In the genomic region with DNA sequence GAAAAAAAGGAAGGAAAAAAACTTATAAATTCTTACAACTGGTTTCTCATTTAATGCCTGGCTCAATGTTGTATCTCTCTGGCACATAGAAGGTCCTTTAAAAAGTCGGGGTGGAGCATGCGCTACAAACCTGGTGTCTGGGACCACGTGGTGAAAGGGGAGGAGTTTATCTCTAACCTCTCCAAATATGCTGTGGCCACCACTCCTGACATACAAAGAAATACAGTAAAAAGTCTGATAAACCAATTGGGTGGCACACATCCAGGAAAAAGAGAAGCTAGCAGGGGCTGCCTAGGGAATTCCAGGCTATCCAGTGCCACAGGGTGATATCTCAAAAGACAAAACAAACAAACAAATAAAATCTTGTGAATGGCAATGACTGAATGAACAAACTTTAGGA, we compare ENCODE assay signal across 11 mouse cellular contexts. TPM values are rescaled to one million over a fixed set of nuclear protein-coding genes. Genes with fewer than 3 reads are reported as not detected.
DNase-seq lines count a peak whose midpoint lies in the region; ATAC-seq and TF ChIP-seq lines count a peak whose summit lies in the region.
"Had no signal": no experiment of that assay in that cellular context is flagged by ENCODE, and none has a peak within 500 bp of the region (broad histone marks: within the 10 kb centered on the region; RNA-seq: fewer than 3 reads in every experiment).

No protein-coding gene starts in this region.

- no peaks in the 10 kb centered on the region for H3K36me3 ChIP-seq in hindbrain, embryonic 10.5 days
- H3K36me3 ChIP-seq in hindbrain, embryonic 16.5 days (ENCODE audit: control insufficient read depth, insufficient read depth, low read length), result no peaks in the 10 kb centered on the region
- no peaks in the 10 kb centered on the region for H3K36me3 ChIP-seq in forebrain, embryonic 14.5 days (ENCODE audit: control insufficient read depth, insufficient read depth, low read length)
- H3K36me3 ChIP-seq in liver, embryonic 14.5 days (replicated peaks; ENCODE audit: control insufficient read depth, insufficient read depth, low read depth), result no peaks in the 10 kb centered on the region

- no peaks in the 10 kb centered on the region for H3K9me3 ChIP-seq in hindbrain, embryonic 10.5 days
- H3K9me3 ChIP-seq in hindbrain, embryonic 16.5 days (ENCODE audit: control insufficient read depth, low read length), result no peaks in the 10 kb centered on the region
- H3K9me3 ChIP-seq in forebrain, embryonic 14.5 days (replicated peaks; ENCODE audit: control insufficient read depth, low read length), result no peaks in the 10 kb centered on the region
- H3K9me3 ChIP-seq in liver, embryonic 14.5 days (ENCODE audit: control insufficient read depth, low read length), result no peaks in the 10 kb centered on the region

- H3K4me3 ChIP-seq in hindbrain, embryonic 10.5 days, result peak overlapping the region; percentile 32; the same call in 1 of the 2 replicates
- no peak overlapping the region for H3K4me3 ChIP-seq in hindbrain, embryonic 16.5 days (ENCODE audit: low read length)
- no peak overlapping the region for H3K4me3 ChIP-seq in forebrain, embryonic 14.5 days (ENCODE audit: low read depth, low read length)
- H3K4me3 ChIP-seq in liver, embryonic 14.5 days (ENCODE audit: insufficient read depth in 1 of 2, low read depth in 2 of 2, low read length in 2 of 2), result no peak overlapping the region

- H3K4me2 ChIP-seq in hindbrain, embryonic 16.5 days (ENCODE audit: low read length), result no peak overlapping the region
- H3K4me2 ChIP-seq in forebrain, embryonic 14.5 days (ENCODE audit: low read length), result no peak overlapping the region
- peak overlapping the region; percentile 26 for H3K4me2 ChIP-seq in liver, embryonic 14.5 days (ENCODE audit: low read depth)

- H3K27me3 ChIP-seq in hindbrain, embryonic 10.5 days (ENCODE audit: insufficient read depth, poor library complexity, severe bottlenecking), result no peaks in the 10 kb centered on the region
- H3K27me3 ChIP-seq in hindbrain, embryonic 16.5 days (replicated peaks; ENCODE audit: control insufficient read depth, insufficient read depth, low read length), result no peaks in the 10 kb centered on the region
- no peaks in the 10 kb centered on the region for H3K27me3 ChIP-seq in forebrain, embryonic 14.5 days (replicated peaks; ENCODE audit: control insufficient read depth, insufficient read depth, low read length)
- no peaks in the 10 kb centered on the region for H3K27me3 ChIP-seq in liver, embryonic 14.5 days (ENCODE audit: control insufficient read depth, insufficient read depth, low read length)
- H3K27me3 ChIP-seq: Patski had no signal

- peak overlapping the region; percentile 92 for H3K27ac ChIP-seq in hindbrain, embryonic 10.5 days
- H3K27ac ChIP-seq in hindbrain, embryonic 16.5 days (ENCODE audit: low read depth, low read length), result no peak overlapping the region
- 0 out of 2 replicates have a peak overlapping the region, but pooled peaks have one; percentile 46 for H3K27ac ChIP-seq in forebrain, embryonic 14.5 days (ENCODE audit: low read depth, low read length)
- H3K27ac ChIP-seq in liver, embryonic 14.5 days, result no peak overlapping the region

- no peak for TF ChIP-seq CTCF in liver, embryonic 14.5 days (IDR thresholded peaks at IDR 0.05; ENCODE audit: low read depth)

- no peak overlapping the region for H3K9ac ChIP-seq in hindbrain, embryonic 16.5 days (ENCODE audit: low read depth, low read length)
- H3K9ac ChIP-seq in forebrain, embryonic 14.5 days (ENCODE audit: low read length), result no peak overlapping the region
- H3K9ac ChIP-seq in liver, embryonic 14.5 days (replicated peaks), result no peak overlapping the region; the same call in 1 of the 2 replicates

- no peak for ATAC-seq in hindbrain, embryonic 16.5 days
- ATAC-seq in forebrain, embryonic 14.5 days, result peak; percentile 60
- peak; percentile 60 for ATAC-seq in liver, embryonic 14.5 days (ENCODE audit: insufficient read depth)
- no peak for ATAC-seq in monocyte, adult 5-6 weeks (replicated peaks; ENCODE audit: insufficient number of reproducible peaks, low FRiP score, low TSS enrichment, poor library complexity, severe bottlenecking)
- ATAC-seq: Patski had no signal

- H3K4me1 ChIP-seq in hindbrain, embryonic 10.5 days (replicated peaks), result peaks cover 63% of the 10 kb centered on the region
- H3K4me1 ChIP-seq in hindbrain, embryonic 16.5 days (ENCODE audit: control insufficient read depth, insufficient read depth, low read depth, low read length), result peaks cover 9% of the 10 kb centered on the region
- H3K4me1 ChIP-seq in forebrain, embryonic 14.5 days (ENCODE audit: control insufficient read depth, insufficient read depth, low read length), result peaks cover 8% of the 10 kb centered on the region; the same call in 1 of the 2 replicates
- peaks cover 8 to 35% of the 10 kb centered on the region in 2 experiments for H3K4me1 ChIP-seq in liver, embryonic 14.5 days (replicated peaks; ENCODE audit: control insufficient read depth in 2 of 2, insufficient read depth in 2 of 2, low read length in 1 of 2)

- WGBS in hindbrain, embryonic 10.5 days, result 25% methylated on average over 3 of the region's 3 CpGs
- 24% methylated on average over 3 of the region's 3 CpGs for WGBS in hindbrain, embryonic 16.5 days
- 32% methylated on average over 3 of the region's 3 CpGs for WGBS in forebrain, embryonic 14.5 days
- WGBS in liver, embryonic 14.5 days (ENCODE audit: insufficient replicate concordance), result 14% methylated on average over 3 of the region's 3 CpGs

- DNase-seq in hindbrain, embryonic 10.5 days (ENCODE audit: low spot score), result no peak
- DNase-seq in MN1 (ENCODE audit: low spot score), result peak; percentile 51
- peak; percentile 35 for DNase-seq in forebrain, embryonic 14.5 days (ENCODE audit: low spot score)
- no peak for DNase-seq in liver, embryonic 14.5 days (ENCODE audit: low read depth in 3 of 3, low spot score in 3 of 3)
- DNase-seq in right cerebral cortex, postnatal 14 days, result no peak
- DNase-seq in cerebellum, adult 18-20 months, result no peak
- DNase-seq: cerebellum, postnatal 14 days; kidney, postnatal 14 days had no signal

- no peak for TF ChIP-seq EP300 in liver, embryonic 14.5 days (IDR thresholded peaks at IDR 0.05; ENCODE audit: low read depth)

RNA-seq across cellular contexts. Expression of a gene that starts 1.1 kb away (rescaled TPM):
- 60.0 and 65.2 TPM in 2 replicates for polyA plus RNA-seq in hindbrain, embryonic 10.5 days (2016; fragmentation: Nextera tagmentation; extraction: Ambion mirVana)
- 64.3 and 66.4 TPM in 2 replicates for polyA plus RNA-seq in hindbrain, embryonic 16.5 days (2015; fragmentation: Nextera tagmentation; extraction: Ambion mirVana)
- 43.3 and 58.0 TPM in 2 replicates for polyA plus RNA-seq in forebrain, embryonic 14.5 days (2014; fragmentation: Nextera tagmentation; extraction: Ambion mirVana)
- 13.5 and 17.7 TPM in 2 replicates for polyA plus RNA-seq in liver, embryonic 14.5 days (2012; rRNA removed)
- 16.3 and 18.5 TPM in 2 replicates for polyA plus RNA-seq in liver, embryonic 14.5 days (2014; fragmentation: Nextera tagmentation; extraction: Ambion mirVana)
- total RNA-seq in monocyte, adult 5-6 weeks (2017), result 42.6 to 54.2 TPM (median 44.4 TPM) in 3 replicates

Comparison
In these comparisons a context has a peak if more than half of its experiments do, and no peak if none do; other contexts are left out.
1. H3K27ac ChIP-seq: peak in hindbrain, embryonic 10.5 days (single experiment) and forebrain, embryonic 14.5 days (single experiment); none in hindbrain, embryonic 16.5 days (single experiment) and liver, embryonic 14.5 days (single experiment).
2. DNase-seq: peak in MN1 (single experiment) and forebrain, embryonic 14.5 days (single experiment); none in hindbrain, embryonic 10.5 days (single experiment), liver, embryonic 14.5 days (0 of 3), right cerebral cortex, postnatal 14 days (single experiment) and cerebellum, adult 18-20 months (0 of 2).
3. ATAC-seq: peak in forebrain, embryonic 14.5 days (single experiment) and liver, embryonic 14.5 days (single experiment); none in hindbrain, embryonic 16.5 days (single experiment) and monocyte, adult 5-6 weeks (single experiment).